Mouse (Mus musculus): Measurements from ENCODE around the gene Rtp2.

DNA sequence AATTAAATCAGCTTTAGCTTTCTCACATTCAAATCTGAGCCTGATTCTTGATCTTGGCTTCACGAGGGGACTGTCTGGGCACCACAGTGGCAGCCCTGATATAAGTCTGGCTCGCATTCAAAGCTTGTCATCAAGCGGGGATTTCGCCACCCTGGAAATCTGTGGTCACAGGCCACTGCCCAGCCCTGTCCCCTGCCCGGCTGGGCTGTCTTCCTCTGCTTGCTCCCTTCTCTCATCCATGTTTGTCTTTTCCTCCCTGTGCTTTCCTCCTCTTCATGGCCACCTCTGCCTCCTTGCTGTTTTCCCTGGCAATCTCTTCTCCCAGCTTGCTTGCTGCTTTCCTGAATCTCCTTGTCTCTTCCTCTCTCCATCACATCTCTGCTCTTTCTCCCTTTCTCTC lies 34.7 kb downstream of the Rtp2 start:
- TF ChIP-seq POLR2A (IDR thresholded peaks at IDR 0.05; ENCODE audit: insufficient read depth, low read depth, low read length) (no peak), CTCF (IDR thresholded peaks at IDR 0.05) (no peak)

All from heart, adult 2 months (tissue).